Mouse (Mus musculus) forebrain, embryonic 10.5 days (tissue): ENCODE data around the gene Capn7. TPM values are rescaled to one million over a fixed set of nuclear protein-coding genes. Genes with fewer than 3 reads are reported as not detected.

ENCODE experiments used
- DNase-seq: peaks from one replicate; pipeline ENCODE4 v3.0.0-alpha.2; 2017; ENCODE audit warnings: low spot score; ENCODE audit errors: extremely low spot score
- H3K27ac ChIP-seq: fragments of 300-500 bp; sonication (generic); 2 replicates; pipeline ENCODE4 v1.5.1; 2016; ENCODE audit warnings: mild to moderate bottlenecking
- H3K27me3 ChIP-seq: fragments of 300-500 bp; sonication (generic); 2 replicates; pipeline ENCODE4 v1.6.1; 2016; ENCODE audit warnings: mild to moderate bottlenecking; ENCODE audit not compliant: poor library complexity, severe bottlenecking
- H3K36me3 ChIP-seq: fragments of 300-500 bp; sonication (generic); replicated peaks from 2 replicates; pipeline ENCODE4 v1.6.1; 2016; ENCODE audit warnings: mild to moderate bottlenecking, moderate library complexity
- H3K4me1 ChIP-seq: fragments of 300-500 bp; sonication (generic); 2 replicates; pipeline ENCODE4 v1.6.1; 2016
- H3K4me3 ChIP-seq: fragments of 300-500 bp; sonication (generic); 2 replicates; pipeline ENCODE4 v1.5.1; 2016; ENCODE audit warnings: mild to moderate bottlenecking, moderate library complexity
- H3K9me3 ChIP-seq: fragments of 300-500 bp; sonication (generic); 2 replicates; pipeline ENCODE4 v1.6.1; 2016; ENCODE audit warnings: mild to moderate bottlenecking, moderate library complexity
- WGBS: fragments of 180-500 bp; shearing (Covaris S2); methylation state at CpG from one replicate; pipeline ENCODE4 v1.1.7; 2016; 5-methylcytosine and 5-hydroxymethylcytosine counted together
- polyA plus RNA-seq: library from polyadenylated mRNA; unstranded; fragments of >200 nt; fragmentation: Nextera tagmentation; extraction: Ambion mirVana; gene quantifications from 2 replicates; pipeline ENCODE4 v1.2.1, GENCODE M21; 2016

Capn7 gene
- polyA plus RNA-seq = 28.7 and 29.2 TPM in 2 replicates

- DNase-seq = peak; percentile 100
- H3K9me3 ChIP-seq = no peaks in the 10 kb centered on the region
- WGBS = under 1% methylated on average over 78 of the region's 78 CpGs
- no peaks in the 10 kb centered on the region for H3K27me3 ChIP-seq
- peak within 1 kb of the TSS; percentile 85 for H3K4me3 ChIP-seq
- H3K4me1 ChIP-seq = peaks cover 22% of the 10 kb centered on the region
- H3K27ac ChIP-seq = peak within 1 kb of the TSS; percentile 93
- H3K36me3 ChIP-seq = peaks cover 13% of the 10 kb centered on the region
These were observed at the start of gene Capn7 for GRCm38 (mm10) chr14:31336369-31337155. Gene Capn7, plus strand, starts transcription at chr14:31336638.

GRCm38 (mm10) chr14:31313192-31313591 is 23.2 kb upstream of the Capn7 start:
- WGBS = 45% methylated on average over 3 of the region's 3 CpGs
- no peaks in the 10 kb centered on the region for H3K9me3 ChIP-seq
- H3K4me3 ChIP-seq = no peak overlapping the region
- H3K27ac ChIP-seq = peak overlapping the region; percentile 20; the same call in 1 of the 2 replicates
- no peaks in the 10 kb centered on the region for H3K27me3 ChIP-seq
- DNase-seq = no peak
- H3K4me1 ChIP-seq = peaks cover 15% of the 10 kb centered on the region
- H3K36me3 ChIP-seq = no peaks in the 10 kb centered on the region

DNA sequence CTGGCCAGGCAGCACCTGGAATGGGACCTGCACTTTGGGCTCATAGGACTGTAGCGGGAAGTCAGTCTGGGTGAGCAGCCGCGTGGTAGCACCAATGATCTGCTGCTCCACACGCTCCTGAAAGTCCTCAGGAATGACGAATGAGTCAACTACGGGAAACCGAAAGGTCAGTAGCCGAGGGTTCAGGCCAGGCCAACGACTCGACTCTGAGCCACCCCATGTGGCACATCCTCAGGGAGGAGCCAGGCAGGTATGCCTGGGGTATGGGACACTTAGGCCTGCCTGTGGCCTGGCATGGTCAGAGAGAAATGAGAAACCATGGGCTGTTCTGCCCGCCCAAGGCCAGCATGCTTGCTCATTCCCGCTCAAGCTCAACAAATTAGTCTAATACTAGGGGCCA is 19.8 kb upstream of the Capn7 start:
- no peak for DNase-seq
- no peak overlapping the region for H3K27ac ChIP-seq
- 86% methylated on average over 12 of the region's 12 CpGs for WGBS
- no peak overlapping the region for H3K4me3 ChIP-seq
- H3K9me3 ChIP-seq = no peaks in the 10 kb centered on the region
- H3K36me3 ChIP-seq = no peaks in the 10 kb centered on the region
- H3K27me3 ChIP-seq = no peaks in the 10 kb centered on the region
- H3K4me1 ChIP-seq = peaks cover 15% of the 10 kb centered on the region

DNA sequence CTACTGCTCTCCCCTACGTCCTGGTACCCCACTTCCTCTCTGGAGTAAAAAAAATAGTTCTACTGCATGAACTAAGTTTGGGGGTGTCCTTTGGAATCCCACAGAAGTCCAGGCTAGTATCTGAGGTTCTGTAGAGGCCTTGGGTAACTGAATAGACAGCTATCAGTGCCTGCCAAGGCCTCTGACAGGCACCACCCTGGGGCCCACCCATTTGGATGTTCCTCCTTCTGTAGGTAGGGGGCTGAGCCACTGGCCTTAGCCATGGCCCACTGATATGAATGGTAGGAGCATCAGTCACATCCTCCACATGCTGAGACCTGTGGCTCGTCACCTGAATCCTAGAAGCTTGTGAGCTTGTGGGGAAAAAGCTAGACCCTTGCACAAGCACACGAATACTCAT is 18.7 kb upstream of the Capn7 start:
- Histone ChIP-seq H3K4me1 (peaks cover 11% of the 10 kb centered on the region), H3K4me3 (no peak overlapping the region), H3K27me3 (0 out of 2 replicates have a peak, but pooled peaks cover 1% of the 10 kb centered on the region), H3K36me3 (no peaks in the 10 kb centered on the region), H3K27ac (no peak overlapping the region), H3K9me3 (no peaks in the 10 kb centered on the region)
- 81% methylated on average over 3 of the region's 3 CpGs for WGBS
- no peak for DNase-seq

- Histone ChIP-seq H3K27me3 (0 out of 2 replicates have a peak, but pooled peaks cover 13% of the 10 kb centered on the region), H3K36me3 (no peaks in the 10 kb centered on the region), H3K4me1 (peaks cover 14% of the 10 kb centered on the region), H3K9me3 (no peaks in the 10 kb centered on the region), H3K4me3 (no peak overlapping the region), H3K27ac (no peak overlapping the region)
- DNase-seq = no peak
- 88% methylated on average over 10 of the region's 10 CpGs for WGBS
These were observed 16.9 kb upstream of the Capn7 start for GRCm38 (mm10) chr14:31319546-31319945.

- H3K27me3 ChIP-seq = 0 out of 2 replicates have a peak, but pooled peaks cover 13% of the 10 kb centered on the region
- no peak overlapping the region for H3K27ac ChIP-seq
- WGBS = 88% methylated on average over 11 of the region's 11 CpGs
- H3K4me1 ChIP-seq = peaks cover 14% of the 10 kb centered on the region
- H3K9me3 ChIP-seq = no peaks in the 10 kb centered on the region
- H3K36me3 ChIP-seq = no peaks in the 10 kb centered on the region
- no peak for DNase-seq
- H3K4me3 ChIP-seq = no peak overlapping the region
These were observed 15.3 kb upstream of the Capn7 start for GRCm38 (mm10) chr14:31321181-31321580.

GRCm38 (mm10) chr14:31322191-31322590 is 14.2 kb upstream of the Capn7 start:
- 0 out of 2 replicates have a peak, but pooled peaks cover 13% of the 10 kb centered on the region for H3K27me3 ChIP-seq
- H3K4me1 ChIP-seq = peaks cover 14% of the 10 kb centered on the region
- H3K27ac ChIP-seq = no peak overlapping the region
- no peak overlapping the region for H3K4me3 ChIP-seq
- no peaks in the 10 kb centered on the region for H3K9me3 ChIP-seq
- WGBS = 86% methylated on average over 3 of the region's 3 CpGs
- H3K36me3 ChIP-seq = no peaks in the 10 kb centered on the region
- DNase-seq = no peak

DNA sequence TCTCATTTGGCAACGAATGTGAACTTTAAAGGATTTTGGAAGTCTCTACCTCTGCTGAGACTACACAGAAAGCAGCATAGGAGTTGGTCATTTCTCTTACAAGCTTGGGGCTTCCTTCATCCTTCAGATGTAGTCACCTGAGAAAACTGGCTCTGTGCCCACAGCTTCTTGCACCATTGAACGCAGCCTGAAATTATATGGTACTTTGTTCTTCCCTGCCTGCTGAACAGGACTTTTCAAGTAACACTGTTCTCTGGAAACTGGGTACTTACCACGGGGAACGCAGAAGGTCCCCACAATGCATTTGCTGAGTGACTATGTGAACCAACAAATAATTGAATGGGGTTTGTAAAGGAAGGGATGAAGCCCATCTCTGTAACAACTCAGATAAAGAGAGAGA is 13.2 kb upstream of the Capn7 start:
- Histone ChIP-seq H3K36me3 (no peaks in the 10 kb centered on the region), H3K27me3 (0 out of 2 replicates have a peak, but pooled peaks cover 13% of the 10 kb centered on the region), H3K9me3 (no peaks in the 10 kb centered on the region), H3K4me3 (peak overlapping the region; percentile 49), H3K27ac (no peak overlapping the region), H3K4me1 (peaks cover 14% of the 10 kb centered on the region)
- 86% methylated on average over 4 of the region's 4 CpGs for WGBS
- no peak for DNase-seq

GRCm38 (mm10) chr14:31323849-31324792 is 12.3 kb upstream of the Capn7 start, which contains the start of gene Dnah1:
Gene Dnah1, minus strand, starts transcription at chr14:31323896.
- H3K4me3 ChIP-seq = peak within 1 kb of the TSS; percentile 49
- H3K36me3 ChIP-seq = no peaks in the 10 kb centered on the region
- H3K4me1 ChIP-seq = peaks cover 14% of the 10 kb centered on the region
- DNase-seq = peak; percentile 37
- WGBS = 35% methylated on average over 28 of the region's 28 CpGs
- 0 out of 2 replicates have a peak, but pooled peaks cover 13% of the 10 kb centered on the region for H3K27me3 ChIP-seq
- H3K27ac ChIP-seq = peak within 1 kb of the TSS; percentile 77
- no peaks in the 10 kb centered on the region for H3K9me3 ChIP-seq

DNA sequence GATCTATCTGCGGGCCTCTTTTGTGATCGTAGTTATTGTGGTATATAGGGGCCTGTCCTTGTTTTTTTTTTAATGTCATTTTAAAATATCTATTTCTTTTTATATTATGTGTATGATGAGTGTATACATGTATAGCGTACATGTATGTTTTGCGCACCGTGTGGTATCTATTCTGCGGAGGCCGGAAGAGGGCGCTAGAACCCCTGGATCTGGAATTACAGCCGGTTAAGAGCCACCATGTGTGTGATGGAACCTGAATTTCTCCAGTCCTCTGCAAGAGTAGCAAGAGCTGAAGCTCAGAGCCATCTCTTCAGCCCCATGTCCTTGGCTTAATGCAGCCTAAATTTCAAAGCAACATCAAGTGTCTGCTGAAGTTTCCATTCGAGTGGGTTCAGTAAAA is 11.6 kb upstream of the Capn7 start:
- no peaks in the 10 kb centered on the region for H3K36me3 ChIP-seq
- no peak for DNase-seq
- no peak overlapping the region for H3K4me3 ChIP-seq
- 65% methylated on average over 10 of the region's 10 CpGs for WGBS
- 0 out of 2 replicates have a peak, but pooled peaks cover 13% of the 10 kb centered on the region for H3K27me3 ChIP-seq
- no peaks in the 10 kb centered on the region for H3K9me3 ChIP-seq
- no peak overlapping the region for H3K27ac ChIP-seq
- H3K4me1 ChIP-seq = peaks cover 14% of the 10 kb centered on the region

GRCm38 (mm10) chr14:31325551-31325950 is 10.9 kb upstream of the Capn7 start:
- Histone ChIP-seq H3K27ac (no peak overlapping the region), H3K36me3 (no peaks in the 10 kb centered on the region), H3K4me3 (no peak overlapping the region), H3K4me1 (peaks cover 14% of the 10 kb centered on the region), H3K9me3 (no peaks in the 10 kb centered on the region), H3K27me3 (0 out of 2 replicates have a peak, but pooled peaks cover 13% of the 10 kb centered on the region)
- peak; percentile 9 for DNase-seq
- 58% methylated on average over 5 of the region's 5 CpGs for WGBS

DNA sequence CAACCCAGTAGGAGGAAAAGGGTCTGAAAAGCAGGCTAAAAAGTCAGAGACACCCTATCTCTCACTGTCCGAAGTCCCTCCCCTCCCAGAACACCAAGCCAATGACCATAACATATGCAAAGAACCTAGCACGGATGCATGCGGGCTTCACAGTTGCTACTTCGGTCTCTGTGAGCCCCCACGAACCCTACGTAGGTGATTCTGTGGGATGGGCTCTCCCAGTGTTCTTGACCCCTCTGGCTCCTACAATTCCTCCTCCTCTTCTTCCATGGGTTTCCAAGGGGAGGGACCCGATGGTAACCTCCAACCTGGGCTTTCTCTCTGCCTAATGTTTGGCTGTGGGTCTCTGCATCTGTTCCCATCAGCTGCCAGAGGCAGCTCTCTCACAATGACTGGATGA is 9.7 kb upstream of the Capn7 start:
- DNase-seq = no peak
- Histone ChIP-seq H3K4me1 (peaks cover 14% of the 10 kb centered on the region), H3K27ac (no peak overlapping the region), H3K36me3 (no peaks in the 10 kb centered on the region), H3K27me3 (peaks cover 13% of the 10 kb centered on the region; the same call in 1 of the 2 replicates), H3K4me3 (no peak overlapping the region), H3K9me3 (no peaks in the 10 kb centered on the region)
- 81% methylated on average over 7 of the region's 7 CpGs for WGBS
